Mouse (Mus musculus) v-Abl transformed pro-B cells (cell line): ENCODE data around the gene Ifna11.
"Not testable (repeated sequence)": the region's sequence is repeated elsewhere in the genome, so short reads cannot be mapped to it uniquely, and the experiment has no call there.

Experiments used
- in situ Hi-C, 2 experiments: fragments of 400-800 bp; cut with MboI; formaldehyde crosslinking; loops; one replicate each; pipeline ENCODE4 v1.15.1; 2025; ENCODE audit not compliant: unreplicated experiment in 2 of 2

Ifna11 gene

GRCm38 (mm10) chr4:88819659-88820058 lies at the start of gene Ifna11:
TSS of gene Ifna11 (plus strand) at chr4:88819959.
- in situ Hi-C loops = loop anchor here (25.0 kb wide), 1 partner anchor 132 kb away; the partner anchor contains the start of genes Ifna16 (in 2 of the 2), Ifna2 (in 2 of the 2) and Ifnab (in 2 of the 2)

- in situ Hi-C loops = not testable (repeated sequence)
These were observed 46.2 kb upstream of the Ifna11 start, which contains the start of gene Gm13290 for GRCm38 (mm10) chr4:88773534-88773933. TSS of gene Gm13290 (plus strand) at chr4:88773834.

- in situ Hi-C loops = not testable (repeated sequence)
These were observed 43.1 kb upstream of the Ifna11 start, which contains the start of gene Gm13289 for GRCm38 (mm10) chr4:88776622-88777021. TSS of gene Gm13289 (plus strand) at chr4:88776922.

- in situ Hi-C loops = not testable (repeated sequence)
These were observed 40.2 kb upstream of the Ifna11 start, which contains the start of gene Gm13272 for GRCm38 (mm10) chr4:88779550-88779949. TSS of gene Gm13272 (plus strand) at chr4:88779850.

GRCm38 (mm10) chr4:88780320-88780719 lies 39.4 kb upstream of the Ifna11 start:
- in situ Hi-C loops = not testable (repeated sequence)

GRCm38 (mm10) chr4:88781831-88782230 lies 37.9 kb upstream of the Ifna11 start, which contains the start of gene Ifnz:
TSS of gene Ifnz (plus strand) at chr4:88782131.
- in situ Hi-C loops = not testable (repeated sequence)

GRCm38 (mm10) chr4:88782335-88782734 lies 37.4 kb upstream of the Ifna11 start:
- in situ Hi-C loops = not testable (repeated sequence)

- in situ Hi-C loops = not testable (repeated sequence)
These were observed 34.4 kb upstream of the Ifna11 start, which contains the start of gene Gm13276 for GRCm38 (mm10) chr4:88785409-88785808. TSS of gene Gm13276 (plus strand) at chr4:88785709.

- in situ Hi-C loops = not testable (repeated sequence)
These were observed 31.4 kb upstream of the Ifna11 start, which contains the start of gene Gm13277 for GRCm38 (mm10) chr4:88788402-88788801. TSS of gene Gm13277 (plus strand) at chr4:88788632.

GRCm38 (mm10) chr4:88791250-88791649 lies 28.5 kb upstream of the Ifna11 start, which contains the start of gene Gm13278:
TSS of gene Gm13278 (plus strand) at chr4:88791550.
- in situ Hi-C loops = not testable (repeated sequence)

- in situ Hi-C loops = not testable (repeated sequence)
These were observed 25.7 kb upstream of the Ifna11 start, which contains the start of gene Gm13275 for GRCm38 (mm10) chr4:88793936-88794675. TSS of gene Gm13275 (plus strand) at chr4:88794487.

GRCm38 (mm10) chr4:88797097-88797496 lies 22.7 kb upstream of the Ifna11 start, which contains the start of gene Gm13279:
TSS of gene Gm13279 (plus strand) at chr4:88797397.
- in situ Hi-C loops = not testable (repeated sequence)

GRCm38 (mm10) chr4:88799365-88799764 lies 20.4 kb upstream of the Ifna11 start, which contains the start of gene Gm13285:
TSS of gene Gm13285 (plus strand) at chr4:88799665.
- in situ Hi-C loops = not testable (repeated sequence)

GRCm38 (mm10) chr4:88802954-88803353 lies 16.8 kb upstream of the Ifna11 start, which contains the start of gene Gm13287:
TSS of gene Gm13287 (plus strand) at chr4:88803254.
- in situ Hi-C loops = loop anchor here (25.0 kb wide), 1 partner anchor 116 kb away; the partner anchor contains the start of genes Ifna16 (in 2 of the 2), Ifna2 (in 2 of the 2) and Ifnab (in 2 of the 2)

GRCm38 (mm10) chr4:88805231-88805630 lies 14.5 kb upstream of the Ifna11 start, which contains the start of gene Gm13288:
TSS of gene Gm13288 (plus strand) at chr4:88805531.
- in situ Hi-C loops = loop anchor here (25.0 kb wide), 1 partner anchor 118 kb away; the partner anchor contains the start of genes Ifna16 (in 2 of the 2), Ifna2 (in 2 of the 2) and Ifnab (in 2 of the 2)

- in situ Hi-C loops = loop anchor here (25.0 kb wide), 1 partner anchor 118 kb away; the partner anchor contains the start of genes Ifna16 (in 2 of the 2), Ifna2 (in 2 of the 2) and Ifnab (in 2 of the 2)
These were observed 14.0 kb upstream of the Ifna11 start for GRCm38 (mm10) chr4:88805761-88806160.

- in situ Hi-C loops = loop anchor here (25.0 kb wide), 1 partner anchor 129 kb away; the partner anchor contains the start of genes Ifna16 (in 2 of the 2), Ifna2 (in 2 of the 2) and Ifnab (in 2 of the 2)
These were observed 3.8 kb upstream of the Ifna11 start, which contains the start of gene Ifna7 for GRCm38 (mm10) chr4:88815928-88816327. TSS of gene Ifna7 (plus strand) at chr4:88816228.

GRCm38 (mm10) chr4:88822995-88823394 lies 3.2 kb downstream of the Ifna11 start:
- in situ Hi-C loops = loop anchor here (25.0 kb wide), 1 partner anchor 136 kb away; the partner anchor contains the start of genes Ifna16 (in 2 of the 2), Ifna2 (in 2 of the 2) and Ifnab (in 2 of the 2)

GRCm38 (mm10) chr4:88827116-88827515 lies 7.4 kb downstream of the Ifna11 start, which contains the start of gene Ifna6:
TSS of gene Ifna6 (plus strand) at chr4:88827416.
- in situ Hi-C loops = not testable (repeated sequence)

GRCm38 (mm10) chr4:88830523-88830922 lies 10.8 kb downstream of the Ifna11 start:
- in situ Hi-C loops = no loop called here
